Comparison of ENCODE assay signal across 12 mouse cellular contexts in the genomic region with DNA sequence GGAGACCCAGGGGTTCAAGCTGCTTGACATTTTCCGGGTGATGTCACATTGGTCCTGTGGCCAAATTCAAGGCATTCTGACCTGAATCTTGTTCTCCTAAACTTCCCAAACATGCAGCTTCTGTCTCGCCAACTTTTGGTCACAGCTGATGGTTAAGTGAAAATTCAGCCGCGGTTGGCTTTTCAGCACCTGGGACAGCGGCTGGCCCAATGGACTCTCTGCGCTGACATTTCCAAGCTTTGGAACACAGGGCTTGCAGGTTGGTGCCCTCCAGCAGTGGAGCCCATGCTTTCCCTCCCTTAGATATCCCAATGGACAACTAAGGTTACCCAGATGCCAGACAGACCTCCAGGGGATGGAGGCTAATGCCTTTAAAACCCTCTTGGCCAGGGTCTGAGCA.
A peak's percentile ranks its signal among the peaks of the same experiment; 100 is the strongest.
DNase-seq lines count a peak whose midpoint lies in the region; ATAC-seq and TF ChIP-seq lines count a peak whose summit lies in the region.
"Had no signal": no experiment of that assay in that cellular context is flagged by ENCODE, and none has a peak within 500 bp of the region (broad histone marks: within the 10 kb centered on the region; RNA-seq: fewer than 3 reads in every experiment).

No protein-coding gene starts in this region.

- no peak overlapping the region for H3K9ac ChIP-seq in heart, embryonic 12.5 days
- H3K9ac ChIP-seq in midbrain, embryonic 11.5 days (ENCODE audit: low read length): no peak overlapping the region
- no peak overlapping the region for H3K9ac ChIP-seq in stomach, postnatal 0 days (ENCODE audit: low read length)
- H3K9ac ChIP-seq: hindbrain, embryonic 15.5 days; liver, embryonic 14.5 days; midbrain, embryonic 15.5 days had no signal

- no peaks in the 10 kb centered on the region for H3K9me3 ChIP-seq in heart, embryonic 12.5 days (replicated peaks)
- no peaks in the 10 kb centered on the region for H3K9me3 ChIP-seq in midbrain, embryonic 10.5 days (replicated peaks)
- no peaks in the 10 kb centered on the region for H3K9me3 ChIP-seq in midbrain, embryonic 11.5 days (ENCODE audit: control insufficient read depth, low read length)
- no peaks in the 10 kb centered on the region for H3K9me3 ChIP-seq in stomach, postnatal 0 days (ENCODE audit: control insufficient read depth, low read length)
- H3K9me3 ChIP-seq: hindbrain, embryonic 15.5 days; midbrain, embryonic 15.5 days had no signal

- no peak overlapping the region for H3K4me3 ChIP-seq in heart, embryonic 12.5 days
- no peak overlapping the region for H3K4me3 ChIP-seq in midbrain, embryonic 10.5 days
- no peak overlapping the region for H3K4me3 ChIP-seq in midbrain, embryonic 11.5 days (ENCODE audit: low read depth, low read length)
- no peak overlapping the region for H3K4me3 ChIP-seq in stomach, postnatal 0 days (ENCODE audit: low read depth, low read length)
- H3K4me3 ChIP-seq: erythroblast, embryonic 14.5 days; hindbrain, embryonic 15.5 days; midbrain, embryonic 15.5 days had no signal

- H3K36me3 ChIP-seq in heart, embryonic 12.5 days: no peaks in the 10 kb centered on the region
- no peaks in the 10 kb centered on the region for H3K36me3 ChIP-seq in midbrain, embryonic 10.5 days
- H3K36me3 ChIP-seq in midbrain, embryonic 11.5 days (ENCODE audit: control insufficient read depth, insufficient read depth, low read length): no peaks in the 10 kb centered on the region
- H3K36me3 ChIP-seq in stomach, postnatal 0 days (ENCODE audit: control insufficient read depth, insufficient read depth, low read length): no peaks in the 10 kb centered on the region
- H3K36me3 ChIP-seq: hindbrain, embryonic 15.5 days; midbrain, embryonic 15.5 days had no signal

- peak; percentile 8 to 29 for DNase-seq in heart, postnatal 10 days
- peak; percentile 32 for DNase-seq in midbrain, embryonic 10.5 days (ENCODE audit: low spot score)
- no peak for DNase-seq in midbrain, embryonic 11.5 days (ENCODE audit: low spot score, missing footprints)
- DNase-seq in embryo, embryonic 9.5 days (ENCODE audit: extremely low spot score): peak; percentile 42
- DNase-seq in stomach, postnatal 0 days (ENCODE audit: low spot score): peak; percentile 18
- no peak for DNase-seq in gastrocnemius, adult 8-10 months (ENCODE audit: low spot score in 2 of 2)
- no peak for DNase-seq in left cerebral cortex, adult 18-20 months (ENCODE audit: low spot score in 2 of 2)

- 33% methylated on average over 6 of the region's 6 CpGs for WGBS in heart, embryonic 12.5 days
- WGBS in midbrain, embryonic 10.5 days: 39% methylated on average over 6 of the region's 6 CpGs
- 38% methylated on average over 6 of the region's 6 CpGs for WGBS in midbrain, embryonic 11.5 days
- 34% methylated on average over 6 of the region's 6 CpGs for WGBS in stomach, postnatal 0 days

- no peak for ATAC-seq in heart, embryonic 12.5 days (ENCODE audit: insufficient number of reproducible peaks, low FRiP score)
- no peak for ATAC-seq in midbrain, embryonic 11.5 days (ENCODE audit: low FRiP score)
- no peak for ATAC-seq in stomach, postnatal 0 days (ENCODE audit: low FRiP score, low TSS enrichment)
- ATAC-seq: midbrain, embryonic 15.5 days had no signal

- H3K27me3 ChIP-seq in heart, embryonic 12.5 days (replicated peaks): no peaks in the 10 kb centered on the region; the same call in 1 of the 2 replicates
- peaks cover 2% of the 10 kb centered on the region; the same call in 1 of the 2 replicates for H3K27me3 ChIP-seq in midbrain, embryonic 10.5 days (ENCODE audit: low read depth, poor library complexity, severe bottlenecking)
- no peaks in the 10 kb centered on the region for H3K27me3 ChIP-seq in midbrain, embryonic 11.5 days (ENCODE audit: control insufficient read depth, insufficient read depth, low read length)
- H3K27me3 ChIP-seq in stomach, postnatal 0 days (ENCODE audit: control insufficient read depth, insufficient read depth, low read length): no peaks in the 10 kb centered on the region
- H3K27me3 ChIP-seq: hindbrain, embryonic 15.5 days; midbrain, embryonic 15.5 days had no signal

- no peak for TF ChIP-seq EP300 in stomach, postnatal 0 days (optimal IDR thresholded peaks at IDR 0.05)

- H3K4me1 ChIP-seq in heart, embryonic 12.5 days (replicated peaks): no peaks in the 10 kb centered on the region
- H3K4me1 ChIP-seq in midbrain, embryonic 10.5 days: no peaks in the 10 kb centered on the region
- H3K4me1 ChIP-seq in midbrain, embryonic 11.5 days (ENCODE audit: control insufficient read depth, insufficient read depth, low read length): no peaks in the 10 kb centered on the region
- H3K4me1 ChIP-seq in stomach, postnatal 0 days (replicated peaks; ENCODE audit: control insufficient read depth, insufficient read depth): no peaks in the 10 kb centered on the region
- H3K4me1 ChIP-seq: hindbrain, embryonic 15.5 days; midbrain, embryonic 15.5 days had no signal

- H3K27ac ChIP-seq in heart, embryonic 12.5 days (ENCODE audit: poor library complexity, severe bottlenecking): no peak overlapping the region
- no peak overlapping the region for H3K27ac ChIP-seq in midbrain, embryonic 10.5 days (replicated peaks)
- no peak overlapping the region for H3K27ac ChIP-seq in midbrain, embryonic 11.5 days (ENCODE audit: low read depth, low read length)
- no peak overlapping the region for H3K27ac ChIP-seq in stomach, postnatal 0 days (replicated peaks)
- H3K27ac ChIP-seq: hindbrain, embryonic 15.5 days; liver, embryonic 14.5 days; midbrain, embryonic 15.5 days had no signal

- H3K4me2 ChIP-seq in heart, embryonic 12.5 days: no peak overlapping the region
- no peak overlapping the region for H3K4me2 ChIP-seq in midbrain, embryonic 11.5 days
- H3K4me2 ChIP-seq in stomach, postnatal 0 days (replicated peaks; ENCODE audit: low read depth): no peak overlapping the region
- H3K4me2 ChIP-seq: hindbrain, embryonic 15.5 days; midbrain, embryonic 15.5 days had no signal

- TF ChIP-seq CTCF in stomach, postnatal 0 days (IDR thresholded peaks at IDR 0.05; ENCODE audit: low read depth): no peak

- intact Hi-C loops in heart, postnatal 10 days (cut with DNase I): no loop called here

Comparison
In these comparisons a context has a peak if more than half of its experiments do, and no peak if none do; other contexts are left out.
1. DNase-seq: peak in heart, postnatal 10 days (2 of 2), midbrain, embryonic 10.5 days (single experiment), embryo, embryonic 9.5 days (single experiment) and stomach, postnatal 0 days (single experiment); none in midbrain, embryonic 11.5 days (single experiment), gastrocnemius, adult 8-10 months (0 of 2) and left cerebral cortex, adult 18-20 months (0 of 2).